Mouse (Mus musculus) intestine, embryonic 14.5 days (tissue): Measurements from ENCODE around the gene Ralgps1. TPM values are rescaled to one million over a fixed set of nuclear protein-coding genes. Genes with fewer than 3 reads are reported as not detected.

Experiments
- ATAC-seq: fragments of 200-750 bp; cut with Nextera tagmentation; replicated peaks from 2 replicates; pipeline ENCODE4 v1.8.0; 2017; ENCODE audit warnings: low read depth, moderate number of reproducible peaks, moderate TSS enrichment, moderate library complexity; ENCODE audit not compliant: low FRiP score, low TSS enrichment
- DNase-seq: peaks from one replicate; pipeline ENCODE4 v3.0.0-alpha.2; 2018; ENCODE audit warnings: low spot score
- H3K27ac ChIP-seq: fragments of 300-500 bp; sonication (generic); 2 replicates; pipeline ENCODE4 v1.5.1; 2014; ENCODE audit warnings: low read depth, mild to moderate bottlenecking, control low read depth
- H3K27me3 ChIP-seq: fragments of 300-500 bp; sonication (generic); replicated peaks from 2 replicates; pipeline ENCODE4 v1.6.1; 2014; ENCODE audit warnings: low read length, control low read depth; ENCODE audit not compliant: control insufficient read depth, insufficient read depth
- H3K36me3 ChIP-seq: fragments of 300-500 bp; sonication (generic); 2 replicates; pipeline ENCODE4 v1.6.1; 2014; ENCODE audit warnings: low read length, control low read depth; ENCODE audit not compliant: control insufficient read depth, insufficient read depth
- H3K4me1 ChIP-seq: fragments of 300-500 bp; sonication (generic); replicated peaks from 2 replicates; pipeline ENCODE4 v1.6.1; 2014; ENCODE audit warnings: low read length, control low read depth, mixed read lengths; ENCODE audit not compliant: control insufficient read depth, insufficient read depth
- H3K4me2 ChIP-seq: fragments of 300-500 bp; sonication (generic); 2 replicates; pipeline ENCODE4 v1.6.1; 2014; ENCODE audit warnings: low read length
- H3K4me3 ChIP-seq: fragments of 300-500 bp; sonication (generic); 2 replicates; pipeline ENCODE4 v1.5.1; 2014; ENCODE audit warnings: low read depth, low read length, control low read depth, mixed read lengths
- H3K9ac ChIP-seq: fragments of 300-500 bp; sonication (generic); 2 replicates; pipeline ENCODE4 v1.6.1; 2014; ENCODE audit warnings: mild to moderate bottlenecking, low read length
- H3K9me3 ChIP-seq: fragments of 300-500 bp; sonication (generic); 2 replicates; pipeline ENCODE4 v1.6.1; 2016; ENCODE audit warnings: low read length, control low read depth; ENCODE audit not compliant: control insufficient read depth
- WGBS: fragments of 180-500 bp; shearing (Covaris S2); extraction: QIAGEN DNeasy Blood & Tissue Kit; methylation state at CpG from one replicate; pipeline ENCODE4 v1.1.7; 2014; 5-methylcytosine and 5-hydroxymethylcytosine counted together
- polyA plus RNA-seq: library from polyadenylated mRNA; unstranded; fragments of >200 nt; fragmentation: Nextera tagmentation; extraction: Ambion mirVana; gene quantifications from 2 replicates; pipeline ENCODE4 v1.2.1, GENCODE M21; 2014

The Ralgps1 gene
- polyA plus RNA-seq, 1 experiment from 2014 or later = 7.3 TPM

DNA sequence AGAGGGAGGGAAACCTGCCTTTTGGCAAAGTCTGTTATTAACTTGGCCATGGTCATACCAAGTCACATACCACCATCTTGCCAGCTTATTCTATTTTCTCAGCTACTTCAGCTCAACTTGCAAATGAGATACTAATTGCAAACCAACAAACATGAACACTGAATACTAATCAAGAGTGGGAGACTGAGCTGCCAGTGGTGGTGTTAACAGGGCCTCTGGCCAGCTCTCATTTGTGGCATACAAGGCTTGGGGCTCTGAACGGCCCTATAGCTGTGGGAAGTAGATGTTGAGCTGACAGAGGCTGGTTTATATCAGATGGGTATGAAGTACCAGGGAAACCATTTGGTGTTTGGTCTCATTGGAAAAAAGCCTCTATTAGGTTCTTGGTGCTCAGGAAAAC is 104.2 kb downstream of the Ralgps1 start:
- ATAC-seq (no peak), DNase-seq (no peak)
- Histone ChIP-seq H3K4me2 (no peak overlapping the region), H3K4me3 (no peak overlapping the region), H3K9me3 (no peaks in the 10 kb centered on the region), H3K27ac (no peak overlapping the region), H3K4me1 (peaks cover 22% of the 10 kb centered on the region; the same call in 1 of the 2 replicates), H3K27me3 (no peaks in the 10 kb centered on the region), H3K9ac (no peak overlapping the region), H3K36me3 (no peaks in the 10 kb centered on the region)
- WGBS = 66% methylated on average over 1 of the region's 1 CpGs

DNA sequence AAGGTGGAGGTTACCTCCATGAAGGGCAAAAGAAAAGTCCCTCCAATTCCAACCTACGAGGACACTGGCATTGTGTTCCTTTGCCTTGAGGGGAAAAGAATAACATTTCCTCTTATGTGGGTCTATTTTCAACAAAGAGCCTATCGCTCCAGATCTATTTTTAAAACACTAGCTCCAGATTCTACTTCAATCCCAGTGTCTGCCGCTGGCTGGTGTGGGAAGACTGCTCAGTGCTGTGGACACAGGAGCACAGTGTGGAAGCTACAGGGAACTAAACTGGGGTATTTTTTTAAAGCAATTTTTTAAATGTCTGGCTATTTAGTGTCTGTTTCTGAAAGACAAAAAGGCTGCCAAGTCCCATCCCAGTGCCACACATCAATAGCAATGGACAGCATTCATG is 105.5 kb downstream of the Ralgps1 start:
- Histone ChIP-seq H3K36me3 (no peaks in the 10 kb centered on the region), H3K9me3 (no peaks in the 10 kb centered on the region), H3K9ac (no peak overlapping the region), H3K27me3 (no peaks in the 10 kb centered on the region), H3K4me2 (0 out of 2 replicates have a peak overlapping the region, but pooled peaks have one; percentile 11), H3K4me3 (no peak overlapping the region), H3K4me1 (peaks cover 22% of the 10 kb centered on the region; the same call in 1 of the 2 replicates), H3K27ac (peak overlapping the region; percentile 84)
- no peak for DNase-seq
- WGBS = 34% methylated on average over 3 of the region's 3 CpGs
- ATAC-seq = no peak

DNA sequence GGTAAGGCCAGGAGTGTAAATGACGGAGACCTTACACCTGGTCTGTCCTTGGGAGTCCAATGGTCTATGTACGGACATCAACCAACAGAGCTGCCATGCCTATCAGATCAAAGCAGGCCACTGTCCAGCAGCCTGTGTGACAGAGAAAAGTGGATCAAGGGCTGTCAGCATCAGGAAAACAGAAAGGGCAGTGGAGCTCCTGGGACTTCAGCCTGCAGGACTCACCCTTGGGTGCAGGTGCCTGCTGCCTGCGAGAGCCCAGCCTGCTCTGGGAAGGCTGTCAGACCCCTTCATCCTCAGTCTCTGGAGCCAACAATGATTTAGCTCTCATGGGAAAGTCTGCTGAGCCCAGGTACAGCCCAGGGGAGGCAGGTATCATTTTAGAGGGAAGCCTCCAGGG is 109.8 kb downstream of the Ralgps1 start:
- DNase-seq (no peak), ATAC-seq (no peak)
- 98% methylated on average over 3 of the region's 3 CpGs for WGBS
- Histone ChIP-seq H3K4me2 (no peak overlapping the region), H3K4me1 (peaks cover 14% of the 10 kb centered on the region; the same call in 1 of the 2 replicates), H3K36me3 (no peaks in the 10 kb centered on the region), H3K27me3 (no peaks in the 10 kb centered on the region), H3K4me3 (no peak overlapping the region), H3K27ac (no peak overlapping the region), H3K9me3 (no peaks in the 10 kb centered on the region), H3K9ac (no peak overlapping the region)

DNA sequence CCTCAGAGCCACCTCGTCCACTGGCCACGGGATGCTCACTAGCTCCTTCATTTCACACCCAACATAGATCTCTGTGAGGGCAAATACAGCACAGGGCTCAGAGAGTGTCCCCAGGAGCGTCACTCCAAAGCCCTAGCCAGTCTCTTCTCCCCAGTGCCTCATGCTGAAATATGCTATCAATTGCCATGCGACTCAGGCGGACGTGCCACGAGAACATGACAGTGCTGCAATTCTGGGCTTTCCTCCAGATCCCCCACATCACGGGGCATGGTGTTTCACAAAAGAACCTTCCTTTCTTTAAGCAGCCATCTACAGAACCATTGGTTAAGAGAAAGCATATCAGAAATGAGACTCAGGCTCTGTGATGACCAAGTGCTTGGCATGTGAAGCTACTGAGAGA is 110.5 kb downstream of the Ralgps1 start:
- ATAC-seq = no peak
- Histone ChIP-seq H3K9ac (no peak overlapping the region), H3K4me3 (no peak overlapping the region), H3K36me3 (no peaks in the 10 kb centered on the region), H3K27me3 (no peaks in the 10 kb centered on the region), H3K4me2 (no peak overlapping the region), H3K27ac (no peak overlapping the region), H3K9me3 (no peaks in the 10 kb centered on the region), H3K4me1 (peaks cover 9% of the 10 kb centered on the region; the same call in 1 of the 2 replicates)
- DNase-seq = no peak
- 90% methylated on average over 8 of the region's 8 CpGs for WGBS

DNA sequence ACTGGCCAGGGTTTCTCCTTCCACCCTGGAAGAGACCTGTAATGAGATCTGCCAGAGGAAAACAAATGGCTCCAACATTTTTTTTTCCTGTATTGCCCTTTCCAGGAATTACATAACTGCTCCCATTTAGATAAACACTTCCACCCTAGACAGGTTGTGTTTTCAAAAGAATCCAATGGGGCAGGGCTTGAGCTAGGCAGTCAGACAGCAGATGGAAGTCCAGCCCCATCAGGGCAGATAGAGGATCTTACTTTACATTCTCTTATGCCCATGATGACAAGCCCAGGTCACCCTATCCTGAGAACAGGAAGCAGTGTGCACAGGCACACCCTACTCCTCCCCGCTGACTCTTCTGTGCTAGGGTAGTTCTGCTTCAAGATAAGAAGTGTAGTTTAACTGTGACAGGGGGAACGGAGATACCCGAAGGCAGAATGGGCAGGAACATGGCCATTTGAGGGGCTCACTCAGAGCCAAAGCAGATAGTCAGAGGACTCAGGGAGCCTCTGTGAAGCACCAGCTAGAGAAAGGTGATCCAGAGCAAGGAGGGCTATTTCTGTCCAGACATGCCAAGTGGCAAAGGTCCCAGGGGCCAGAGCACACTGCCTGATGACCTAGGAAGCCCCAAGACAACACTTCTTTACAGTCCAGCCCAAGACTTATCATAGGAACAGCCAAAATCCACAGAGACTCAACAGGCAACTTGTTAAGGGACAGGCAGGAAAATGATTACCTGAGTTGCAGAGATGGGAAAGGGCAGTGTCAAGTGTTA is 114.3 kb downstream of the Ralgps1 start:
- Histone ChIP-seq H3K4me1 (peaks cover 13% of the 10 kb centered on the region; the same call in 1 of the 2 replicates), H3K9me3 (no peaks in the 10 kb centered on the region), H3K4me2 (no peak overlapping the region), H3K9ac (no peak overlapping the region), H3K27ac (no peak overlapping the region), H3K4me3 (no peak overlapping the region), H3K27me3 (no peaks in the 10 kb centered on the region), H3K36me3 (no peaks in the 10 kb centered on the region)
- 76% methylated on average over 3 of the region's 3 CpGs for WGBS
- DNase-seq = no peak
- ATAC-seq = no peak

DNA sequence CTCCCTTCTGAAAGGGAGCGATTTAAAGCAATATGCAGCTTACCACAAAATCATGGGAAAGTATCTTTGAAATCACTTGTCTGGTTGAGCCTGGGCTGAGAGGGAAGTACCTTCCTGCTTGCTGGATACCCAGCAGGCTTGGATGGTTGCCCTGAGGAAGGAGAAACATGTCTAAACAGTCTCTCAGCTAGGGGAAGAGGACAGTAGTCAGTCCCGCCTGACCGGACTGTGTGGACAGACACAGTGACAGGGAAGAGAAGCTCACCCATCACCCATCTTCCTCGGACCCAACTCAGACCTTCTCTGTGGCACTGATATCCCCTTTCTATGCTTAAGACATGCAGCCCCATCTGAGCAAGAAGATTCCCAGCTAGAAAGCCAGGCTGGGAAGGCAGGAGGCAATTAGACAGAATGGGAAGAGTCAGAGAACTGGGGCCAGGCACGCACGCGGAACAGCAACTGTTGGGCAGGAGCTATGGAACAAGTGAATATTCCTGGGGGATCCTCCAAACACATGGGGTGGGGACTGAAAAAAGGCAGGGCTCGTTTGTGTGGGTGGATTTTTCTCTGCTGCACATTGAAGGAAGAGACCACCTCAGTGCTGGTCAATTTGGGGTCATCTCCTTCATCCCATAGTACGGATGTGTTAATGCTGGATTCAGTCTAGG is 116.8 kb downstream of the Ralgps1 start:
- Histone ChIP-seq H3K4me3 (no peak overlapping the region), H3K4me2 (no peak overlapping the region), H3K4me1 (peaks cover 32% of the 10 kb centered on the region), H3K27ac (no peak overlapping the region), H3K9me3 (no peaks in the 10 kb centered on the region), H3K27me3 (no peaks in the 10 kb centered on the region), H3K36me3 (no peaks in the 10 kb centered on the region), H3K9ac (no peak overlapping the region)
- 81% methylated on average over 9 of the region's 9 CpGs for WGBS
- no peak for ATAC-seq
- DNase-seq = no peak

DNA sequence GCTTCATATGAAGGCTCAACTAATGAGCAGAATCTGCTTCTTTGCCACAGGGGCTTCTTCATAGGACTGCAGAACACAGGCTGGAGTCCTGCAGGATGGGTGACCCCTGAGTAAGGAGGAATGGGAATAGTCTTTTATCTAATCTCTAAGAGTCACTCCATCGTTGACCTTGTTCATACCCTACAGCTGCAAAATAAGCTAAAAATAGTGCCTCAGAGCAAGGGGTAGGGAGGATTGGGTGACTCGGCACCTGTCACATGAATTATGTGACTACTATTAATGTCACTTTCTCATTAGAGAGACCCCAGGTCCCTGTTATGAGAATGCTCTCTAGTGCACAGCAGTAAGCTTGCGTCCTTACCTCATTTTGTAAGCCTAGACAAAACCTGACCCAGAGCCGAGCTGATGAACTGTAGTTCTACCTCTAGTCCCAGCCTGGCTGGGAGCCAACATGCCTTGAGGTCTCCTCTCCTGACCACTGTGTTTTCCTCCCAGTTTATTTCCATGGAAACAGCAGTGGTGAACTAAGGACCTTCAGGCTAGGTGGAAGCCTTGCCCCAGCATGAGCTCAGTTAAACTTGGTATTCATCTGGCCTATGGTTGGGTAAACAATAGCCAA is 117.6 kb downstream of the Ralgps1 start:
- no peak for ATAC-seq

DNA sequence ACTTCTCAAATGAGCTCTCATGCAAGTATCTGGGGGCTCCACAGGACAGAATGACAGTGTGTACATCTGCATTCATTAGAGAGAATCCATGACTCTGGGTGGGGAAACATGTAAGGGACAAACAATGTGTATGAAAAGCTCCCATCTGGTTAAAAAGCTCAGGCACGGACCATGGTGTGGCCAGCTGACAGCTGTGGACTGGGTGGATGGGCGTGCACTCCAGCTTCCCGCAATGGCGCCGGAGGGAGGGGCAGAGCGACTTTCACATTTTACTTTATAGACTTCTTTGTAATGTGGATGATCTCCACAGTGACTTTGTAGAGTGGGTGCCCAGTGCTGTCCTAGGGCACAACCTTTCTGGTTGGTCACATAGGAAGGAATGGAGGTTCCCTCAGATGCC is 118.5 kb downstream of the Ralgps1 start:
- Histone ChIP-seq H3K4me1 (peaks cover 34% of the 10 kb centered on the region), H3K4me2 (no peak overlapping the region), H3K27me3 (no peaks in the 10 kb centered on the region), H3K9me3 (no peaks in the 10 kb centered on the region), H3K9ac (no peak overlapping the region), H3K27ac (no peak overlapping the region), H3K36me3 (no peaks in the 10 kb centered on the region), H3K4me3 (no peak overlapping the region)
- DNase-seq = no peak
- no peak for ATAC-seq
- WGBS = 88% methylated on average over 6 of the region's 6 CpGs

More for the DNA sequence above, 117.6 kb downstream of the Ralgps1 start:
- no peak overlapping the region for H3K4me3 ChIP-seq
- no peaks in the 10 kb centered on the region for H3K36me3 ChIP-seq
- no peaks in the 10 kb centered on the region for H3K9me3 ChIP-seq
- no peak overlapping the region for H3K4me2 ChIP-seq
- no peak overlapping the region for H3K9ac ChIP-seq
- no peak for DNase-seq
- no peak overlapping the region for H3K27ac ChIP-seq
- peaks cover 34% of the 10 kb centered on the region for H3K4me1 ChIP-seq
- WGBS = 51% methylated on average over 4 of the region's 4 CpGs
- H3K27me3 ChIP-seq = no peaks in the 10 kb centered on the region
